Mouse (Mus musculus): ENCODE results near the gene Dtx3. TPM values are rescaled to one million over a fixed set of nuclear protein-coding genes. Genes with fewer than 3 reads are reported as not detected.

Dtx3 gene
- 224 and 231 TPM in 2 replicates for polyA plus RNA-seq (2014; fragmentation: Nextera tagmentation; extraction: Ambion mirVana)

- Histone ChIP-seq H3K4me2 (ENCODE audit: low read depth, low read length) (peak within 1 kb of the TSS; percentile 84), H3K27me3 (ENCODE audit: control insufficient read depth, insufficient read depth, low read length) (no peaks in the 10 kb centered on the region), H3K4me3 (ENCODE audit: low read depth, low read length) (peak within 1 kb of the TSS; percentile 97), H3K36me3 (ENCODE audit: control insufficient read depth, insufficient read depth, low read length) (peaks cover 29% of the 10 kb centered on the region), H3K9me3 (ENCODE audit: control insufficient read depth, low read length) (no peaks in the 10 kb centered on the region), H3K4me1 (ENCODE audit: control insufficient read depth, insufficient read depth, low read length) (peaks cover 19% of the 10 kb centered on the region), H3K9ac (replicated peaks; ENCODE audit: low read depth, low read length) (peak within 1 kb of the TSS; percentile 95), H3K27ac (ENCODE audit: low read depth, low read length) (peak within 1 kb of the TSS; percentile 86)
- ATAC-seq (ENCODE audit: low read depth), result peak; percentile 66
- WGBS, result 0% methylated on average over 35 of the region's 47 CpGs
Measured at GRCm38 (mm10) chr10:127195328-127196129, at the start of gene Dtx3. TSS of gene Dtx3 (minus strand) at chr10:127195728.

GRCm38 (mm10) chr10:127238241-127238824 is 42.8 kb upstream of the Dtx3 start:
- Histone ChIP-seq H3K9ac (replicated peaks; ENCODE audit: low read depth, low read length) (no peak overlapping the region), H3K9me3 (ENCODE audit: control insufficient read depth, low read length) (no peaks in the 10 kb centered on the region), H3K4me2 (ENCODE audit: low read depth, low read length) (no peak overlapping the region), H3K4me3 (ENCODE audit: low read depth, low read length) (no peak overlapping the region), H3K27ac (ENCODE audit: low read depth, low read length) (no peak overlapping the region), H3K36me3 (ENCODE audit: control insufficient read depth, insufficient read depth, low read length) (peaks cover 68% of the 10 kb centered on the region), H3K27me3 (ENCODE audit: control insufficient read depth, insufficient read depth, low read length) (no peaks in the 10 kb centered on the region), H3K4me1 (ENCODE audit: control insufficient read depth, insufficient read depth, low read length) (no peaks in the 10 kb centered on the region)
- no peak for ATAC-seq (ENCODE audit: low read depth)
- 70% methylated on average over 18 of the region's 18 CpGs for WGBS

GRCm38 (mm10) chr10:127236541-127236940 is 41.0 kb upstream of the Dtx3 start:
- H3K9me3 ChIP-seq (ENCODE audit: control insufficient read depth, low read length), result no peaks in the 10 kb centered on the region
- no peaks in the 10 kb centered on the region for H3K4me1 ChIP-seq (ENCODE audit: control insufficient read depth, insufficient read depth, low read length)
- H3K4me3 ChIP-seq (ENCODE audit: low read depth, low read length), result no peak overlapping the region
- no peak overlapping the region for H3K9ac ChIP-seq (replicated peaks; ENCODE audit: low read depth, low read length)
- no peak overlapping the region for H3K27ac ChIP-seq (ENCODE audit: low read depth, low read length)
- H3K4me2 ChIP-seq (ENCODE audit: low read depth, low read length), result no peak overlapping the region
- H3K27me3 ChIP-seq (ENCODE audit: control insufficient read depth, insufficient read depth, low read length), result no peaks in the 10 kb centered on the region
- no peak for ATAC-seq (ENCODE audit: low read depth)
- 46% methylated on average over 9 of the region's 9 CpGs for WGBS
- peaks cover 59% of the 10 kb centered on the region for H3K36me3 ChIP-seq (ENCODE audit: control insufficient read depth, insufficient read depth, low read length)

- H3K4me1 ChIP-seq (ENCODE audit: control insufficient read depth, insufficient read depth, low read length), result no peaks in the 10 kb centered on the region
- WGBS, result 85% methylated on average over 9 of the region's 9 CpGs
Measured at GRCm38 (mm10) chr10:127233141-127233540, 37.6 kb upstream of the Dtx3 start.

GRCm38 (mm10) chr10:127231741-127232140 is 36.2 kb upstream of the Dtx3 start:
- H3K4me2 ChIP-seq (ENCODE audit: low read depth, low read length), result no peak overlapping the region
- H3K9ac ChIP-seq (replicated peaks; ENCODE audit: low read depth, low read length), result no peak overlapping the region
- no peak overlapping the region for H3K4me3 ChIP-seq (ENCODE audit: low read depth, low read length)
- no peaks in the 10 kb centered on the region for H3K27me3 ChIP-seq (ENCODE audit: control insufficient read depth, insufficient read depth, low read length)
- no peak for ATAC-seq (ENCODE audit: low read depth)
- H3K27ac ChIP-seq (ENCODE audit: low read depth, low read length), result no peak overlapping the region
- peaks cover 52% of the 10 kb centered on the region for H3K36me3 ChIP-seq (ENCODE audit: control insufficient read depth, insufficient read depth, low read length)
- no peaks in the 10 kb centered on the region for H3K4me1 ChIP-seq (ENCODE audit: control insufficient read depth, insufficient read depth, low read length)
- WGBS, result 84% methylated on average over 14 of the region's 14 CpGs
- no peaks in the 10 kb centered on the region for H3K9me3 ChIP-seq (ENCODE audit: control insufficient read depth, low read length)

More at GRCm38 (mm10) chr10:127233141-127233540, 37.6 kb upstream of the Dtx3 start:
- H3K27me3 ChIP-seq (ENCODE audit: control insufficient read depth, insufficient read depth, low read length), result no peaks in the 10 kb centered on the region
- H3K4me2 ChIP-seq (ENCODE audit: low read depth, low read length), result no peak overlapping the region
- H3K27ac ChIP-seq (ENCODE audit: low read depth, low read length), result no peak overlapping the region
- peaks cover 56% of the 10 kb centered on the region for H3K36me3 ChIP-seq (ENCODE audit: control insufficient read depth, insufficient read depth, low read length)
- no peaks in the 10 kb centered on the region for H3K9me3 ChIP-seq (ENCODE audit: control insufficient read depth, low read length)
- H3K9ac ChIP-seq (replicated peaks; ENCODE audit: low read depth, low read length), result no peak overlapping the region
- H3K4me3 ChIP-seq (ENCODE audit: low read depth, low read length), result no peak overlapping the region
- ATAC-seq (ENCODE audit: low read depth), result no peak

- H3K4me3 ChIP-seq (ENCODE audit: low read depth, low read length), result no peak overlapping the region
- no peaks in the 10 kb centered on the region for H3K4me1 ChIP-seq (ENCODE audit: control insufficient read depth, insufficient read depth, low read length)
- no peak overlapping the region for H3K9ac ChIP-seq (replicated peaks; ENCODE audit: low read depth, low read length)
- H3K4me2 ChIP-seq (ENCODE audit: low read depth, low read length), result no peak overlapping the region
- no peak for ATAC-seq (ENCODE audit: low read depth)
- no peaks in the 10 kb centered on the region for H3K27me3 ChIP-seq (ENCODE audit: control insufficient read depth, insufficient read depth, low read length)
- peaks cover 52% of the 10 kb centered on the region for H3K36me3 ChIP-seq (ENCODE audit: control insufficient read depth, insufficient read depth, low read length)
- H3K9me3 ChIP-seq (ENCODE audit: control insufficient read depth, low read length), result no peaks in the 10 kb centered on the region
- 93% methylated on average over 12 of the region's 12 CpGs for WGBS
- no peak overlapping the region for H3K27ac ChIP-seq (ENCODE audit: low read depth, low read length)
Measured at GRCm38 (mm10) chr10:127230693-127231092, 35.2 kb upstream of the Dtx3 start.

- H3K4me1 ChIP-seq (ENCODE audit: control insufficient read depth, insufficient read depth, low read length), result no peaks in the 10 kb centered on the region
- H3K9ac ChIP-seq (replicated peaks; ENCODE audit: low read depth, low read length), result no peak overlapping the region
- H3K27ac ChIP-seq (ENCODE audit: low read depth, low read length), result no peak overlapping the region
- peaks cover 50% of the 10 kb centered on the region for H3K36me3 ChIP-seq (ENCODE audit: control insufficient read depth, insufficient read depth, low read length)
- H3K27me3 ChIP-seq (ENCODE audit: control insufficient read depth, insufficient read depth, low read length), result no peaks in the 10 kb centered on the region
- 16% methylated on average over 4 of the region's 4 CpGs for WGBS
- no peaks in the 10 kb centered on the region for H3K9me3 ChIP-seq (ENCODE audit: control insufficient read depth, low read length)
- H3K4me3 ChIP-seq (ENCODE audit: low read depth, low read length), result no peak overlapping the region
- no peak overlapping the region for H3K4me2 ChIP-seq (ENCODE audit: low read depth, low read length)
- no peak; the same call in 1 of the 2 replicates for ATAC-seq (ENCODE audit: low read depth)
Measured at GRCm38 (mm10) chr10:127228897-127229296, 33.4 kb upstream of the Dtx3 start.

GRCm38 (mm10) chr10:127227163-127227562 is 31.6 kb upstream of the Dtx3 start:
- ATAC-seq (ENCODE audit: low read depth), result no peak
- no peak overlapping the region for H3K4me3 ChIP-seq (ENCODE audit: low read depth, low read length)
- H3K9me3 ChIP-seq (ENCODE audit: control insufficient read depth, low read length), result no peaks in the 10 kb centered on the region
- H3K27ac ChIP-seq (ENCODE audit: low read depth, low read length), result no peak overlapping the region
- no peak overlapping the region for H3K4me2 ChIP-seq (ENCODE audit: low read depth, low read length)
- H3K4me1 ChIP-seq (ENCODE audit: control insufficient read depth, insufficient read depth, low read length), result no peaks in the 10 kb centered on the region
- H3K27me3 ChIP-seq (ENCODE audit: control insufficient read depth, insufficient read depth, low read length), result no peaks in the 10 kb centered on the region
- WGBS, result 88% methylated on average over 8 of the region's 8 CpGs
- peaks cover 43% of the 10 kb centered on the region for H3K36me3 ChIP-seq (ENCODE audit: control insufficient read depth, insufficient read depth, low read length)
- no peak overlapping the region for H3K9ac ChIP-seq (replicated peaks; ENCODE audit: low read depth, low read length)

- H3K4me3 ChIP-seq (ENCODE audit: low read depth, low read length), result no peak overlapping the region
- no peaks in the 10 kb centered on the region for H3K27me3 ChIP-seq (ENCODE audit: control insufficient read depth, insufficient read depth, low read length)
- H3K4me1 ChIP-seq (ENCODE audit: control insufficient read depth, insufficient read depth, low read length), result no peaks in the 10 kb centered on the region
- 65% methylated on average over 8 of the region's 8 CpGs for WGBS
- peaks cover 38% of the 10 kb centered on the region for H3K36me3 ChIP-seq (ENCODE audit: control insufficient read depth, insufficient read depth, low read length)
- H3K9ac ChIP-seq (replicated peaks; ENCODE audit: low read depth, low read length), result no peak overlapping the region
- H3K27ac ChIP-seq (ENCODE audit: low read depth, low read length), result no peak overlapping the region
- H3K9me3 ChIP-seq (ENCODE audit: control insufficient read depth, low read length), result no peaks in the 10 kb centered on the region
- no peak for ATAC-seq (ENCODE audit: low read depth)
- no peak overlapping the region for H3K4me2 ChIP-seq (ENCODE audit: low read depth, low read length)
Measured at GRCm38 (mm10) chr10:127226318-127226895, 30.9 kb upstream of the Dtx3 start.
